Mouse (Mus musculus) lung, postnatal 4 days (tissue): ENCODE measurements around the gene Dnaaf1.

Experiments
- DNase-seq, 2 experiments: peaks; one replicate each; pipeline ENCODE4 v3.0.0; 2021

Gene Dnaaf1

DNA sequence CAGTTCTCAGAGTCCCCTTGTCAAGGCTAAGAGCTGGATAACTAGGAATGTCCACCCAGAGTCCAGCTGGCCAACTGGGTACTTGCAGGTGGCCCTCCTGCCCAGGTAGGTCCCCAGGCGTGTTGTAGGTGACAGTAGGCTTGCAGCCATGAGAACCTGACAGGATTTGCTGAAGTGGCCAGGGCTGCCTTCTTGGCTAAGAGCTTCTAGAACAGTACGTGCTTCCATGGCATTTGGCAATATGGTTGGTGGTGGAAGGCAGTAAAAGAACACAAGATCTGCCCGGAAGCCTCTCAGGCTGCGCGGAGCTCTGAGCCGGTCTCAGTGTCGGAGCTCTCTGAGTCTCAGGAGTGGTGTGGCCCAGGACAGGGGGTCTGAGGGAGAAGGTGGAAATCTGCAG is 49.9 kb downstream of the Dnaaf1 start:
- no peak for DNase-seq

DNA sequence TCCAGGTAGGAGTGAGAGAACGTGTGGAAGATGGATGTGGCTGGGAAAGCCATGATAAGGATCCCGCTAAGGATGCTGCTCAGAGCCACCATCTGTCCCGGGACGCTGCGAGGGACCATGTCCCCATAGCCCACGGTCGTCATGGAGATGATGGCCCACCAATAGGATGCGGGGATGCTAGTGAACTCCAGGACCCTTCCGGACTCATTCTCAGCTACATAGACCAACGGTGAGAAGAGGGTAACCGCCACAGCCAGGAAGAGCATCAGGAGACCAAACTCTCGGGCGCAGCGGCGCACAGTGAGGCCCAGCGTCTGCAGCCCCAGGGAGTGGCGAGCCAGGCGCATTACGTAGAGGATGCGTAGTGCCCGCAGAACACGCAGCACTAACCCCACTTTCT is 50.8 kb downstream of the Dnaaf1 start:
- no peak for DNase-seq

- DNase-seq = no peak
Observed at GRCm38 (mm10) chr8:119627199-119627598, 52.2 kb downstream of the Dnaaf1 start.

GRCm38 (mm10) chr8:119627613-119628359 is 52.8 kb downstream of the Dnaaf1 start:
- no peak for DNase-seq

- DNase-seq = no peak
Observed at GRCm38 (mm10) chr8:119630841-119631240, 55.8 kb downstream of the Dnaaf1 start.

DNA sequence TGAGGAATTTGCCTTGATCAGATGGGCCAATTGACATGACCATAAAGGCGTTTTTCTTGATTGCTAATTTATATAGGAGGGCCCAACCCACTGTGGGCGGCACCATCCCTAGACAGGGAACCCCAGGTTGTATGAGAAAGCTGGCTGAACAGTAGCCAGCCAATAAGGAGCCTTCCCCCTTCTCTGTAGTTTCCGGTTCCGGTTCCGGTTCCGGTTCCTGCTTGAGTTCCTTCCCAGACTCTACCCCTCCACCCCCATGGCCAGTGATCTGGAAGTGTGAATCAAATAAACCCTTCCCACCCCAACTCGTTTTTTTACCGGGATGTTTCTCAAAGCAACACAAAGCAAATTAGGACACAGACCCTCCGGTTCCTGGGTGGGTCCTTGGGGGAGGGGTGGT is 57.2 kb downstream of the Dnaaf1 start:
- no peak for DNase-seq

- no peak for DNase-seq
Observed at GRCm38 (mm10) chr8:119632909-119633308, 57.9 kb downstream of the Dnaaf1 start.

DNA sequence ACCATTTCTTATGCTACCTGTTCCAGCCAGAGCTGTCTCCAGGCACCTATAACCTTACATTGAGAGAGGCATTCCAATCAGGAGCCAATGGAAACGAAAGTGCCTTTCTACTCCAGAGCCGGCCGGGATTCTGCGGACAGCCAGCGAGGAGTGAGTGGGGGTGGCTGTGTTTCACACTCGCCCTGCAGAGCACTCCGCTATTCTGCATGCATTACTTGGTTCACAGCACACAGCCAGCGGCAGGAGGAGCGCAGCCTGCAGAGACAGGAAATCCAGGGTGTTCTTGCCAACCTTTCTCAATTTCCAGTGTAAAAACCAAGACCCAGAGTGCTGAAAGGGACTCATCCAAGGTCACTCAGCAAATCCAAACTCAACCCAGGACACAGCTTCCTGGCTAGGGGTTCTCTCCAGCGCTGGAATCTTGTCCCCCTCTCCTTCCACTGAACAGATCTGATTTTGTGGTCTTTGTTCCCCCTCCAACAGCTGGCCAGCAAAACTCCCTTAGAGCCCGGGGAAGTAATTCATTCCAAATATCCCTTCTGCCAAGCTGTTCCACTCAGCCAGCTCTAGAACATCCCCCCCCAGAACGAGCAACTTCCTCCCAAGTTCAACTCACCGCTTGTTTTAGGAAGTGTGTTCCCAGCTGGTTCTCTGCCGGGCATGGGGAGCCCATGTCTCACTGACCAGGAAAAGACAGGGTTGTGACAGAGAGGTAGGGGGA is 59.7 kb downstream of the Dnaaf1 start:
- DNase-seq = no peak

DNA sequence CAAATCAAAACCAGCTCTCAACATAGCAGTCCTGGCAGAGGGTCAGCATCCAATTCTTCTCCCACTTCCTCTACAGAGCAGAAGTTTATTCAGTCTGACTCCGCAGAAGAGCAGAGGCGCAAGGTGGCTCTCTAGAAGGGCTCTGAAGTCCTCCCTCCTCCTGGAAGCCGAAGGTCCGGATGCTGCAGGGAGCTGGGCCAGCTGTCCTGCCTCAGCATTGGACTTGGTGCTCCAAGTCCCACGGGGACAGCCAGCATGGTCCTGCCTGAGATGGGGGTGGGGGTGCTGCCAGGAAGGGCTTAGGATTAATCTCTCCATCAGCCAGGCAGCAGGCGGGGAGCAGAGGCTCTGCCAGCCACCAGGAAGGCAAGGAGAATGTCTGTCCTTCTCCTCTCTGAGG is 60.3 kb downstream of the Dnaaf1 start, which contains the start of gene Kcng4:
Gene Kcng4, minus strand, starts transcription at position 303 of the 400 bp plus-strand sequence.
- peak; percentile 25 to 46 for DNase-seq

DNA sequence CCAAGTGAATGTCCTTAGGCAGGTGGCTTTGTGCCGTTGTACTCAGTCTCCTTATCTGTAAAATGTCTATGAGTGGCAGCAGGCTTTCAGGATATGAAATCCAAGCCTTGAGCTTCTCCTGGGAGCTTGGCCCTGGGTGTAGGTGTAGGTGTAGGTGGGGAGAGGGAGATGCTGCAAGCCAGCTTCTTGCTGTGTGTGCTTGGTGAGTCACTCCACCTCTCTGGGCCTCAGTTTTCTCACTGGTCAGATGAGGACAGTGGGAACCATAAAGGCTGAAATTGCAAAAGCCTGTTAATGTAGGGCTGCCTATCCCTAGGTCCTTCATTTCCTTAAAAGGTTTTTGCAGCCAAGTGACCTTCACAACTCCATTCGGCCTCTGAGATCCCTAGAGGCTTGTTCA is 60.9 kb downstream of the Dnaaf1 start:
- no peak for DNase-seq

GRCm38 (mm10) chr8:119636766-119637165 is 61.7 kb downstream of the Dnaaf1 start:
- no peak for DNase-seq

DNA sequence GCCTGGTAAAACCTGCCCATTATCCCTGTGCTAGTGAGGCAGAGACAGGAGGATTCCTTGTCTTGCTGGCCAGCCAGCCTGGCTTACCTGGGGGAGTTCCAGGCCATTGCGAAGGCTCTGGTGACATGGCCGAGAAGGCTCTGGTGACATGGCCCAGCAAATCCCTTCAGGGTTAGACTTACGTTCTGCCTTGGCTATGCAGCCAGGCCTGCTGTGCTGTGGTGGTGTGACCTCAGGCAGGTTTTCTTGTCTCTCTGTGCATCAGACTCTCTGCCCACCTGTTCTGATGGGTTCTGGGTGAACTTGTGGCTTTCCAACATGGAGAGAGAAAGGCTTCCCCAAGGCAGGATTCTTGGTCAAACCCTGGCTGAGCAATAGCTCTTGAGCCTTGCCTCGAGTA is 62.3 kb downstream of the Dnaaf1 start:
- DNase-seq = no peak

DNA sequence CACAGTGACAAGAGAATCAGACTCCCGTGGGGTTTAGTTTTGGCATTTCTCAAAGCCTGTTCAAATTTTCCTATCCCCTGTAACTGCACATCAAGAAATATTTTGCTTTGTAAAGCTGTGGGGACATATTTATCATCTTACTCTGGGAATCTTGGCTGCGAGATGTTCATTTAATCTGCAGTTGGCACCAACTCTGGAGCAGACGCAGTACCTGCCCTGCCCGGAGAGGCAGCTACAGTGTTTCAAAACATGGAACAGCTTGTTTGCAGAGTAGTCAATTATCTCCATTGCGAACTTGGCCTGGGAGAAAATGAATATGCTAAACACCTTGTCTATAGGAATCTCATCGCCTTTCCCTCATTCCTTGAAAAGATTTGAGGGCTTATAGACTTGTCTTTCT is 63.2 kb downstream of the Dnaaf1 start:
- DNase-seq = no peak

DNA sequence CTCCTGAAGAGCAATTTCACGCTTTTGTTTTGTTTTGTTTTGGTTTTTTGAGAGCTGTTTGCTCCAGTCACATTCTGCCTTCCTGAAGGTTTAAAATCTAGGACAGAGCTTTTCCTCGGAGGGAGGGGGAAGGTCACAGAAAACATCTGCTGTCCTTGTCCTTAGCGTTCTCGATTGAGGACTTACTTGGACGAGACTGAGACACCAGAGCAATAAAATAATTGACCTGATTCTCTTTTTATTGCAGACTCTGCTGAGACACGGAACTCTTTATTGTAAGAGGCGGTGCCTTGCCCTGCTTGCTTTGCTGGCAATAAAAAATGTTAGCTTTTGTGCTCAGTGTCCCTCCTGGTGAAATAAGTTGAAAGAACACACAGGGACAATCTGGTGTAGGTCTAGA is 64.8 kb downstream of the Dnaaf1 start:
- no peak for DNase-seq

DNA sequence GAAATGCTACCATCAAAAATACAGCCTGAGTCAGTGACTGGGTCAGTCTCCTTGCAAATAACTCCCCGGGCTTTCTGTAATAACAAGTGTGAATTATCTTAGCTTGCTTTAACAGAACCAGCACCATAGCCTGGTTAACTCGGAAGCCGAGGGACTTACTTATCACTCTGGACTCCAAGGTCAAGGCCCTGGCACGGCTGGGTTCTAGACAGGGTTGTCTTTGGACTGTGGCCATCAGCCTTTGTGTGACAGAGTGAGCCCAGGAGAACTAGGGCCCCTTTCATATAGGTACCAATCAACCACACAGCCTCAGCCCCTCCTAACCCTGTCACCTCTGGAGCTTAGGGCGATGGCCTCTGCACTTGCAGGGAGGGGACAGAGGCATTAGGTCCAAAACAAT is 66.0 kb downstream of the Dnaaf1 start:
- DNase-seq = no peak

DNA sequence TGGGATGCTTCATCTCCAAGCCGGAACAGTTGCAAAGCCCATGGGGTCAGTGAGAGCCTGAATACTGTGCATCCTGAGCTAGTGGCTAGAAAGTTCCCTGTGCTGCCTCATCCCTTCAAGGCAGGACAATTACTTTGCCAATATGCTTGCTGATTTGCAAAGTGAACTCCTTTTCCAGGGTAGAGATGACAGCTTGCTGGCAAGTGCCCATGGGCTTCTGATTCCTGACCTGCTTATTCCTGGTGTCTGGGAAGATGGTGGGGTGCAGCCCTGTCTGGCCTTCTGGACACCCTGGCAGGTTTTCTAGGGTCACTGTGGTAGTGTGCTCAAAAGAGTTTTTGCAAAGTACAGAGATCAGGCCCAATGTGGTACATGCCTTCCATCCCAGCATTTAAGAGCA is 67.9 kb downstream of the Dnaaf1 start:
- no peak for DNase-seq

DNA sequence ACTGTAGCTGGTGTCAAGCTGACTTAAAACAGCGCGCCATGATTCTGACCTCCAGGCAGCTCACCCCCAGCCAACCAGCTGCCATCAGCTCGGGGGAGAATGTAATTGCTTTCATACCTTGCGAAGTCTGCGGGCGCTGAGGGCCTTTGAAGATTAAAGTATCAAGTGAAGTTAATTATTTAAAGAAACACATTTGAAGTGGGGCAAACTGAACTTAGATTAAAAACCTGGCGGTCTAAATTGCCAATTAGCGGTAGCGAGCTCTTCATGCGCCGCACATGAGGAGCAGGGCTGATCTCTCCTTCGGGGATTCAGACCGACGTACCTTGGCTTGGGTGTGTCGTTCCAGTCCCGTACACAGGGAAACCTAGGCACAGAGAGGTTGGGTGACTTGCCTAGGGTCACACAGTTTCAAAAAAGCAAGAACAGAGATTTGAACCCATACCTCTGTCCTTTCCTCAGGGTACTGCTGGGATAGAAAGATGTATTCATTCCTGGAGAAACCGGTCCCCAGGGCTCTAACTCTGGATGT is 69.5 kb downstream of the Dnaaf1 start:
- DNase-seq = no peak

GRCm38 (mm10) chr8:119644981-119645597 is 70.1 kb downstream of the Dnaaf1 start:
- no peak for DNase-seq

- DNase-seq = no peak
Observed at GRCm38 (mm10) chr8:119646197-119646596, 71.2 kb downstream of the Dnaaf1 start.

- no peak for DNase-seq
Observed at GRCm38 (mm10) chr8:119646846-119647245, 71.8 kb downstream of the Dnaaf1 start.
